10 mouse cellular contexts compared by ENCODE assay signal in the genomic region with DNA sequence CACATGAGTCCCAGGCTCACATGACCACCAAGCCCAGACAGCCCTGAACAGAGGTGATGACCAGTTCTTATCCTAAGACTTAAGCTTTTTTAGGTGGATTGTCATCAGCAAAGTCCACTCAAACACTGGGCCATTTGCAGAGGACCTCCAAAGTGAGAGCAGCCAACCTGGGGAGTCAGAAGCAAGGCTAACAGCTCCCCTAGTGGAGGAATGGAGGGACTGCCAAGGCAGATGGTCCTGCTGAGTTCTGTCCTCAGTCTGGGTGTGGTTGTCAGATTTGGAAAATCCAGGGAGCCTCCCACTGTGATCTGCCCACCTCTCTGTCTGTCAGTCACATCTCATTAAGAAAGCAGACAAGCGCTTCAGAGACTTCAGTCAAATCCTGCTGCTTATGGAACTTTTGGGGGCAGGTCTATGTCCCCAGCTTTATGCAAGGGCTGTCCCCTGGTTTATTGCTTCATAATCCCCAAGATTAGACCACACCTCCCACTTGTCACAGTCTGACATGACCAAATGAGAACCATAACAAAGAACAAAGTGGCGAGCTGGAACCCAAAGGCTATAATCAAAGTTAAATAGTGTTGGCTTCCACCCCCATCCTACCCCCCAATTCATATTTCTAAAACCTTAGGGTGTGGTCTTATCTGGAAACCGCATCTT. TPM values are rescaled to one million over a fixed set of nuclear protein-coding genes. Genes with fewer than 3 reads are reported as not detected.
DNase-seq lines count a peak whose midpoint lies in the region; ATAC-seq lines count a peak whose summit lies in the region.
"Had no signal": no experiment of that assay in that cellular context is flagged by ENCODE, and none has a peak within 500 bp of the region (broad histone marks: within the 10 kb centered on the region; RNA-seq: fewer than 3 reads in every experiment).

No protein-coding gene starts in this region.

- no peaks in the 10 kb centered on the region for H3K36me3 ChIP-seq in heart, embryonic 10.5 days
- H3K36me3 ChIP-seq: limb, embryonic 15.5 days had no signal

- H3K4me3 ChIP-seq in heart, embryonic 10.5 days, result no peak overlapping the region
- H3K4me3 ChIP-seq: embryonic facial prominence, embryonic 13.5 days; limb, embryonic 15.5 days had no signal

- no peaks in the 10 kb centered on the region for H3K9me3 ChIP-seq in heart, embryonic 10.5 days
- H3K9me3 ChIP-seq: embryonic facial prominence, embryonic 13.5 days; limb, embryonic 15.5 days had no signal

- 76% methylated on average over 3 of the region's 3 CpGs for WGBS in heart, embryonic 10.5 days

- DNase-seq in heart, postnatal 36 days, result peak; percentile 29 to 34
- DNase-seq in heart, embryonic 10.5 days (ENCODE audit: low spot score), result no peak
- peak; percentile 54 for DNase-seq in A20 (ENCODE audit: low read depth, low spot score)
- peak; percentile 75 for DNase-seq in R1 (ENCODE audit: low read depth, low spot score)
- DNase-seq in layer of hippocampus, postnatal 14 days (ENCODE audit: low spot score in 2 of 2), result peak; percentile 66 to 73
- no peak for DNase-seq in Muller cell, postnatal 12 days (ENCODE audit: inconsistent ontology term)

- ATAC-seq in common myeloid progenitor, adult 5-6 weeks (replicated peaks; ENCODE audit: low read depth, poor library complexity, severe bottlenecking), result peak; percentile 84
- ATAC-seq in monocyte, adult 5-6 weeks (replicated peaks; ENCODE audit: insufficient number of reproducible peaks, low FRiP score, low TSS enrichment, poor library complexity, severe bottlenecking), result peak; percentile 49

- intact Hi-C loops in heart, postnatal 36 days (cut with DNase I), result loop anchor here (2.0 to 5.0 kb wide), 2 partner anchors 66 to 129 kb away; a partner anchor contains a TSS

- no peak overlapping the region for H3K27ac ChIP-seq in heart, embryonic 10.5 days
- H3K27ac ChIP-seq: embryonic facial prominence, embryonic 13.5 days; limb, embryonic 15.5 days had no signal

- peaks cover 12% of the 10 kb centered on the region; the same call in 1 of the 2 replicates for H3K4me1 ChIP-seq in heart, embryonic 10.5 days

- H3K27me3 ChIP-seq in heart, embryonic 10.5 days (ENCODE audit: insufficient read depth, poor library complexity, severe bottlenecking), result no peaks in the 10 kb centered on the region
- H3K27me3 ChIP-seq: embryonic facial prominence, embryonic 13.5 days; limb, embryonic 15.5 days had no signal

RNA-seq across cellular contexts. Expression of a gene that starts 20.7 kb away (rescaled TPM):
- total RNA-seq in heart, postnatal 36 days (2021), result 1 to 10 TPM; 1.7 to 2.0 TPM
- polyA plus RNA-seq in heart, embryonic 10.5 days (2016; fragmentation: Nextera tagmentation; extraction: Ambion mirVana), result 5.1 and 5.4 TPM in 2 replicates
- not detected in 2 replicates for total RNA-seq in common myeloid progenitor, adult 5-6 weeks (2017)
- 100 to 1,000 TPM; 709 to 747 TPM for total RNA-seq in layer of hippocampus, postnatal 14 days (2021)
- not detected in 3 replicates for total RNA-seq in monocyte, adult 5-6 weeks (2017)

RNA-seq across cellular contexts. Expression of a gene that starts 54.0 kb away (rescaled TPM):
- total RNA-seq in heart, postnatal 36 days (2021), result not detected
- 0.50 TPM in 1 of 2 replicates, not detected in the other for polyA plus RNA-seq in heart, embryonic 10.5 days (2016; fragmentation: Nextera tagmentation; extraction: Ambion mirVana)
- not detected in 2 replicates for total RNA-seq in common myeloid progenitor, adult 5-6 weeks (2017)
- total RNA-seq in layer of hippocampus, postnatal 14 days (2021), result not detected
- not detected in 3 replicates for total RNA-seq in monocyte, adult 5-6 weeks (2017)
- polyA plus RNA-seq: embryonic facial prominence, embryonic 13.5 days; limb, embryonic 15.5 days had no signal

Comparison
In these comparisons a context has a peak if more than half of its experiments do, and no peak if none do; other contexts are left out.
1. DNase-seq: peak in heart, postnatal 36 days (2 of 2), A20 (single experiment), R1 (single experiment) and layer of hippocampus, postnatal 14 days (2 of 2); none in heart, embryonic 10.5 days (single experiment) and Muller cell, postnatal 12 days (single experiment).
2. RNA of a gene that starts 20.7 kb away (total RNA-seq): 709 to 747 TPM in layer of hippocampus, postnatal 14 days; 1.7 to 2.0 TPM in heart, postnatal 36 days, not detected in common myeloid progenitor, adult 5-6 weeks and not detected in monocyte, adult 5-6 weeks; every median in the first group is over 100 times any median in the second.